Mouse (Mus musculus): ENCODE data around the gene Kif13a. TPM values are rescaled to one million over a fixed set of nuclear protein-coding genes. Genes with fewer than 3 reads are reported as not detected.
A peak's percentile ranks its signal among the peaks of the same experiment; 100 is the strongest.

The Kif13a gene
- polyA plus RNA-seq, 1 experiment from 2014 or later = 21.0 TPM

- H3K27me3 ChIP-seq = no peaks in the 10 kb centered on the region
- 86% methylated on average over 8 of the region's 8 CpGs for WGBS
- no peaks in the 10 kb centered on the region for H3K36me3 ChIP-seq
- H3K9ac ChIP-seq = no peak overlapping the region
- H3K4me3 ChIP-seq (replicated peaks) = no peak overlapping the region
- no peaks in the 10 kb centered on the region for H3K4me1 ChIP-seq
- no peak overlapping the region for H3K4me2 ChIP-seq (replicated peaks)
- no peaks in the 10 kb centered on the region for H3K9me3 ChIP-seq (replicated peaks)
- no peak for ATAC-seq (ENCODE audit: insufficient number of reproducible peaks, low FRiP score, low TSS enrichment, low read depth)
- H3K27ac ChIP-seq (replicated peaks) = no peak overlapping the region
These were observed 71.4 kb downstream of the Kif13a start for GRCm38 (mm10) chr13:46858143-46858834.

DNA sequence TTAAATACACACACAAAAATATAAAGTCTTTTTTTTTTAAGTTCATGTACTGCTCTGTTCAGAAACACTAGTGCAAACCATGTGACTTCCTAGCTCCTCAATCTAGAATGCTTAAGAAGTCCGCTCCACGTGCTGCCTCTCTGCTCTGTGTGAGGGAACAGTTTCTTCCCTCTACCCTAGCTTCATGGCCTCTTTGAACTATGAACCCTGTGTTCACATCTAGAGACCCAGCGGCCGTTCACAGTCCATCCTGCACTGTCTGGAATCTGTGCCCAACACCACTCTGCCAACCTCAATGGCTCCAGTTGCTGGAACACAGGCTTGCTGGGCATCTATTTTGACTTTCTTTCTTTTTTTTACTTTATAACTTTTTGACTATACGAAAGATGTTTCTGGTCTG, 75.2 kb downstream of the Kif13a start:
- Histone ChIP-seq H3K27ac (replicated peaks) (no peak overlapping the region), H3K4me2 (replicated peaks) (no peak overlapping the region), H3K36me3 (no peaks in the 10 kb centered on the region), H3K9me3 (replicated peaks) (no peaks in the 10 kb centered on the region), H3K9ac (no peak overlapping the region), H3K4me3 (replicated peaks) (no peak overlapping the region), H3K27me3 (no peaks in the 10 kb centered on the region), H3K4me1 (no peaks in the 10 kb centered on the region)
- ATAC-seq (ENCODE audit: insufficient number of reproducible peaks, low FRiP score, low TSS enrichment, low read depth) = no peak
- WGBS = 86% methylated on average over 5 of the region's 5 CpGs

GRCm38 (mm10) chr13:46852470-46852869, 77.2 kb downstream of the Kif13a start:
- H3K4me2 ChIP-seq (replicated peaks) = no peak overlapping the region
- no peaks in the 10 kb centered on the region for H3K36me3 ChIP-seq
- 95% methylated on average over 4 of the region's 4 CpGs for WGBS
- 0 out of 2 replicates have a peak overlapping the region, but pooled peaks have one; percentile 39 for H3K27ac ChIP-seq (replicated peaks)
- no peak overlapping the region for H3K4me3 ChIP-seq (replicated peaks)
- no peaks in the 10 kb centered on the region for H3K9me3 ChIP-seq (replicated peaks)
- H3K27me3 ChIP-seq = no peaks in the 10 kb centered on the region
- ATAC-seq (ENCODE audit: insufficient number of reproducible peaks, low FRiP score, low TSS enrichment, low read depth) = no peak
- no peaks in the 10 kb centered on the region for H3K4me1 ChIP-seq
- no peak overlapping the region for H3K9ac ChIP-seq

DNA sequence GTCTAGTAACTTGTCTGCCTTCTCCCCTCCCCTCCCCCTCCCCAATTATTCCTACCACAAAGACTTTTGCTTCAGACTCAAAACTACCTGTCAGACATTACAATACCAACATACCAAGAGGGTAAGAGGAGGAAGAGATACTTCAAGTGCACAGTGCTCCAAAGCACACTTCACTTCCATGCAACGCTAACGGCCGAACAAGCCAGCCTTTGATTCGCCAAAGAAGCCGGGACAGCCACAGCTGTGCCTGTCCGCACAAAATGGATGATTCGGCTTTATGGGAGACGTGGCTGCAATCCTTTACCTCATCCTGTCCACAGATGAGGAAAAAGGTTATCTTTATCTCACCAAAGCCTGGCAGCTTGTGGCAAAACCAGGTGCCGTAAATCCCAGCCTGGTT, 84.2 kb downstream of the Kif13a start:
- Histone ChIP-seq H3K9ac (no peak overlapping the region), H3K4me3 (replicated peaks) (no peak overlapping the region), H3K9me3 (replicated peaks) (no peaks in the 10 kb centered on the region), H3K4me2 (replicated peaks) (no peak overlapping the region), H3K36me3 (no peaks in the 10 kb centered on the region), H3K4me1 (peaks cover 5% of the 10 kb centered on the region), H3K27me3 (no peaks in the 10 kb centered on the region), H3K27ac (replicated peaks) (no peak overlapping the region)
- WGBS = 83% methylated on average over 9 of the region's 9 CpGs
- no peak for ATAC-seq (ENCODE audit: insufficient number of reproducible peaks, low FRiP score, low TSS enrichment, low read depth)

GRCm38 (mm10) chr13:46844561-46845235, 85.0 kb downstream of the Kif13a start:
- Histone ChIP-seq H3K4me3 (replicated peaks) (no peak overlapping the region), H3K36me3 (no peaks in the 10 kb centered on the region), H3K9ac (no peak overlapping the region), H3K9me3 (replicated peaks) (no peaks in the 10 kb centered on the region), H3K4me1 (peaks cover 8% of the 10 kb centered on the region), H3K27me3 (no peaks in the 10 kb centered on the region), H3K4me2 (replicated peaks) (no peak overlapping the region), H3K27ac (replicated peaks) (no peak overlapping the region)
- 61% methylated on average over 12 of the region's 12 CpGs for WGBS
- no peak for ATAC-seq (ENCODE audit: insufficient number of reproducible peaks, low FRiP score, low TSS enrichment, low read depth)

DNA sequence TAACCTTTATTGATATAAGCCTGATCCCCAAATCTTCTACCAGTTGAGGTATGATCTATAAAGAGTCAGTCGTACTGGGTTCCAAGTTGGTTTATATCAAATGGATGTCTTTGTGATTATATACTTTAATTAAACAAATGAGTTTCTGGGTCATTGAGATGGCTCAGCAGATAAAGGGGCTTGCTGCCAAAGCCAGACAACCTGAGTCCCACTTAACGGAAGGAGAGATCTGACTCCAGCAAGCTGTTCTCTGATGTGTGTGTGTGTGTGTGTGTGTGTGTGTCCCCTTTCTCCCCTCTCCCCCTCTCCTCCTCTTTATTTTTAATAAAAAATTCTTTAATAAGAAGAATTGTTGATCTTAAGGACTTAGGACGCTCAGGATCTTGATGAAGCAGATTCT, 86.0 kb downstream of the Kif13a start:
- 74% methylated on average over 3 of the region's 3 CpGs for WGBS
- Histone ChIP-seq H3K36me3 (no peaks in the 10 kb centered on the region), H3K9ac (no peak overlapping the region), H3K4me2 (replicated peaks) (no peak overlapping the region), H3K9me3 (replicated peaks) (no peaks in the 10 kb centered on the region), H3K27me3 (no peaks in the 10 kb centered on the region), H3K4me3 (replicated peaks) (no peak overlapping the region), H3K4me1 (peaks cover 8% of the 10 kb centered on the region), H3K27ac (replicated peaks) (no peak overlapping the region)
- no peak for ATAC-seq (ENCODE audit: insufficient number of reproducible peaks, low FRiP score, low TSS enrichment, low read depth)

GRCm38 (mm10) chr13:46842185-46842584, 87.5 kb downstream of the Kif13a start:
- WGBS = 64% methylated on average over 8 of the region's 8 CpGs
- H3K4me1 ChIP-seq = peaks cover 8% of the 10 kb centered on the region
- H3K4me2 ChIP-seq (replicated peaks) = no peak overlapping the region
- ATAC-seq (ENCODE audit: insufficient number of reproducible peaks, low FRiP score, low TSS enrichment, low read depth) = no peak
- no peaks in the 10 kb centered on the region for H3K36me3 ChIP-seq
- no peak overlapping the region for H3K9ac ChIP-seq
- no peaks in the 10 kb centered on the region for H3K9me3 ChIP-seq (replicated peaks)
- no peak overlapping the region for H3K4me3 ChIP-seq (replicated peaks)
- peak overlapping the region; percentile 72 for H3K27ac ChIP-seq (replicated peaks)
- no peaks in the 10 kb centered on the region for H3K27me3 ChIP-seq

DNA sequence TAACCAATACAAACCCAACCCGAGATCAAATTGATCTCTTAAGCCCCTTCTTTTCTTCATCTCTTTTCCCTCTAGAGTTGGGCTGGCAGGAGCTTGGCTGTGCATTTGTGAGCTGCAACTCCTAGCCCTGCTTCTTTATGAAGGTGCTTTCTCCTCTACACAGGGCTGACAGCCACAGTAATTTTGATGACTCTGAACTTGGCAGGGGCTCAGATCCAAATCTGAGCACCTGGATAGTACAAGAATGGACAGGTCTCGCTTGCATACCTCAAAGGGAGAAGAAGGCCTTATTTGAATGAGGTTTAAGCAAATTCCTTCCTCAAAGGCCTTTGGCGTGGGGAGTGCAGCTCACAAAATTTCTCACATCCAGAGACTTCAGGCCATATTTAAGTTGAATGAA, 88.0 kb downstream of the Kif13a start:
- Histone ChIP-seq H3K4me1 (peaks cover 8% of the 10 kb centered on the region), H3K9me3 (replicated peaks) (no peaks in the 10 kb centered on the region), H3K27me3 (no peaks in the 10 kb centered on the region), H3K4me2 (replicated peaks) (no peak overlapping the region), H3K9ac (no peak overlapping the region), H3K4me3 (replicated peaks) (no peak overlapping the region), H3K27ac (replicated peaks) (peak overlapping the region; percentile 72), H3K36me3 (no peaks in the 10 kb centered on the region)
- WGBS = 68% methylated on average over 3 of the region's 3 CpGs
- no peak for ATAC-seq (ENCODE audit: insufficient number of reproducible peaks, low FRiP score, low TSS enrichment, low read depth)

GRCm38 (mm10) chr13:46840676-46841075, 89.0 kb downstream of the Kif13a start:
- Histone ChIP-seq H3K9me3 (replicated peaks) (no peaks in the 10 kb centered on the region), H3K27ac (replicated peaks) (0 out of 2 replicates have a peak overlapping the region, but pooled peaks have one; percentile 48), H3K4me2 (replicated peaks) (no peak overlapping the region), H3K9ac (no peak overlapping the region), H3K36me3 (no peaks in the 10 kb centered on the region), H3K4me3 (replicated peaks) (no peak overlapping the region), H3K4me1 (peaks cover 8% of the 10 kb centered on the region), H3K27me3 (no peaks in the 10 kb centered on the region)
- ATAC-seq (ENCODE audit: insufficient number of reproducible peaks, low FRiP score, low TSS enrichment, low read depth) = no peak
- WGBS = 70% methylated on average over 13 of the region's 13 CpGs

- no peak overlapping the region for H3K4me2 ChIP-seq (replicated peaks)
- 87% methylated on average over 3 of the region's 3 CpGs for WGBS
- no peak overlapping the region for H3K27ac ChIP-seq (replicated peaks)
- H3K4me1 ChIP-seq = peaks cover 8% of the 10 kb centered on the region
- no peaks in the 10 kb centered on the region for H3K36me3 ChIP-seq
- no peaks in the 10 kb centered on the region for H3K9me3 ChIP-seq (replicated peaks)
- no peak for ATAC-seq (ENCODE audit: insufficient number of reproducible peaks, low FRiP score, low TSS enrichment, low read depth)
- no peak overlapping the region for H3K4me3 ChIP-seq (replicated peaks)
- H3K9ac ChIP-seq = no peak overlapping the region
- H3K27me3 ChIP-seq = no peaks in the 10 kb centered on the region
These were observed 90.4 kb downstream of the Kif13a start for GRCm38 (mm10) chr13:46839236-46839635.

- Histone ChIP-seq H3K9ac (no peak overlapping the region), H3K27me3 (no peaks in the 10 kb centered on the region), H3K36me3 (no peaks in the 10 kb centered on the region), H3K27ac (replicated peaks) (no peak overlapping the region), H3K4me1 (peaks cover 8% of the 10 kb centered on the region), H3K9me3 (replicated peaks) (no peaks in the 10 kb centered on the region), H3K4me2 (replicated peaks) (no peak overlapping the region), H3K4me3 (replicated peaks) (no peak overlapping the region)
- ATAC-seq (ENCODE audit: insufficient number of reproducible peaks, low FRiP score, low TSS enrichment, low read depth) = no peak
- 52% methylated on average over 2 of the region's 2 CpGs for WGBS
These were observed 91.1 kb downstream of the Kif13a start for GRCm38 (mm10) chr13:46838551-46838950.

DNA sequence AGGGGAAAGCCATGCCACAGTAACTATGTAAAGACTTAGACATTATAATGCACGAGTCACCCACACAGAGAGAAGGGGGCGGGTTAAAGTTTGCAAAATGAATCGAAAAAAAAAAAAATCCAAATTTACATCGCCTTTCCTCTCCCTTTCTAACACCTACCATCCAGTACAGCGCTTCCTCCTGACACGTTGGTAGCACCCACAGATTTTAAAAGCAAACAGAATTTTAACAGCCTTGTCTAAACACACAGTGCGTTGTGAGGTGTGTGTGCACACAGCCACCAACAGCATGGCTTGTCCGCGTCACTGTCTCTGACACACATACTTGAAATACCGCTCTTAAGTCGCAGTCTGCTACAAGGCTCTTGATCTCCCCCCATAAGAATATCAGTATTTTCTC, 94.3 kb downstream of the Kif13a start:
- peaks cover 16% of the 10 kb centered on the region for H3K36me3 ChIP-seq
- H3K4me3 ChIP-seq (replicated peaks) = no peak overlapping the region
- H3K9me3 ChIP-seq (replicated peaks) = no peaks in the 10 kb centered on the region
- H3K4me2 ChIP-seq (replicated peaks) = no peak overlapping the region
- ATAC-seq (ENCODE audit: insufficient number of reproducible peaks, low FRiP score, low TSS enrichment, low read depth) = no peak
- H3K27me3 ChIP-seq = no peaks in the 10 kb centered on the region
- peaks cover 3% of the 10 kb centered on the region; the same call in 1 of the 2 replicates for H3K4me1 ChIP-seq
- WGBS = 74% methylated on average over 11 of the region's 11 CpGs
- no peak overlapping the region; the same call in 1 of the 2 replicates for H3K27ac ChIP-seq (replicated peaks)
- H3K9ac ChIP-seq = no peak overlapping the region
